Mouse (Mus musculus) layer of hippocampus, adult 8-10 months (tissue): ENCODE measurements around the gene Slc9a8. TPM values are rescaled to one million over a fixed set of nuclear protein-coding genes. Genes with fewer than 3 reads are reported as not detected.

ENCODE experiments used
- DNase-seq, 2 experiments: peaks; one replicate each; pipeline ENCODE4 v3.0.0; 2022; ENCODE audit warnings: low spot score in 2 of 2
- total RNA-seq, 4 experiments: library from RNA; stranded (reverse); gene quantifications; 2 replicates each; pipeline ENCODE4 v1.2.4; 2022

Slc9a8 gene
- total RNA-seq, 4 experiments from 2014 or later: 31.5 to 39.0 (median 35.7) TPM

DNA sequence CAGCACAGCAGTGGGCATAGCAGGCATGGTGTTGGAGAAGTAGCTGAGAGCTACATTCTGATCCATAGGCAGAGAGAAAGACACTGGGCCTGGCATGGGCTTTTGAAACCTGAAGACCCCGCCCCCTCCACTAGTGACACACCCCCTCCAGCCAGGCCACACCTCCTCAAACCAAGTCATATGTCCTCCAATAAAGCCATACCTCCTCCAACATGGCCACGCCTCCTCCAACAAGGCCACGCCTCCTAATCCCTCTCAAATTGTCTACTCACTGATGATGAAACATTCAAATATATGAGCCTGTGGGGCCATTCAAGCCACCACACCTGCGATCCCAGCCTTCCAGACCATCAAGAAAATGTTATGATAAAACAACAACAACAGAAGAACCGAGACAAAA is 7.1 kb upstream of the Slc9a8 start:
- no peak for DNase-seq

DNA sequence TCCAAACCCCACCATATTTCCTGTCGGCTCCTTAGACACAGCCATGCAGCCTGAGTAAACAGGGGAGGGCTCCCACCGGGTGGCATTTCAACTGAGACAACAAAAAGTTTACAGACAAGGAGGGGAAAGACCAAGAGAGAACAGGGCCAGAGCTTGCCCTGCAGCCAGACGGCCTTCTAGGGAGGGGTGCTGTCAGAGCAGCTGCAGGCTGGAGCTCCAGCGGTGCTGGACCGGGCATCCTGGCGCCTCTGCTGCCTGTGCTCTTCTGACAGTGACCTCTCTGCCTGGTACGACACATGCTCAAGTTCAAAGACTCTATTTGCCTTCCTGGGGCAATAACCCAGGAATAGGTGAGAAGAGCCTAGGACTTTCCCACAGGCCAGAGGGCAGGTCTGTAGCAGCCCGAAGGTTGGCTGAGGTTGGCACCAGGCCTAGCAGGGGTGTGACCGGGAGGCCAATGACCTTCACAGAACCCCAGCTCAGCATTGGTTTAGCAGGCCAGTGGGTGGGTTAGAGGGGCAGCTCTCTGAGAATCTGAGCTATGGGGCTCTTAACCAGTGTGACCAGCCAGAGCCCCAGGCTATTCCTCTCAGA is 5.4 kb upstream of the Slc9a8 start:
- no peak for DNase-seq

GRCm38 (mm10) chr2:167417048-167417447 is 4.5 kb upstream of the Slc9a8 start:
- no peak for DNase-seq

DNA sequence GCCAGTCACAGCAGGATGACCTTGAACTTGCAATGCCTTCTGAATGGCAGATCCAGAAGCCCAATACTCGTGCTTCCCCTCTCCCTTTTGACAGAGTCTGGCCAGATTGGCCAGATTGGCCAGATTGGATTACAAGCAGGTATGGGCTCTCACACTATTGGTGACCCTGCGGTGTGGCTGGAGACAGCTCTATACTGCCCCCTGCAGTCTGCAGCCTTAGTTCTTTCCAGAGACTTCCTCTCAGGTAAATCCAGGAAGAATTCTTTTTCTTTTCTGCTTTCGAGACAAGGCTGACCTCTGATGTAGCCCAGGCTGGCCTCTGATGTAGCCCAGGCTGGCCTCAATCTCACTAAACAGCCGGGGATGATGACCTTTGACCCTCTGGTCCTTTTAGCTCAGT is 3.8 kb upstream of the Slc9a8 start:
- peak in 1 of 2 experiments; percentile 73 for DNase-seq

- peak in 1 of 2 experiments; percentile 62 for DNase-seq
These were observed 2.3 kb upstream of the Slc9a8 start for GRCm38 (mm10) chr2:167419204-167419603.

DNA sequence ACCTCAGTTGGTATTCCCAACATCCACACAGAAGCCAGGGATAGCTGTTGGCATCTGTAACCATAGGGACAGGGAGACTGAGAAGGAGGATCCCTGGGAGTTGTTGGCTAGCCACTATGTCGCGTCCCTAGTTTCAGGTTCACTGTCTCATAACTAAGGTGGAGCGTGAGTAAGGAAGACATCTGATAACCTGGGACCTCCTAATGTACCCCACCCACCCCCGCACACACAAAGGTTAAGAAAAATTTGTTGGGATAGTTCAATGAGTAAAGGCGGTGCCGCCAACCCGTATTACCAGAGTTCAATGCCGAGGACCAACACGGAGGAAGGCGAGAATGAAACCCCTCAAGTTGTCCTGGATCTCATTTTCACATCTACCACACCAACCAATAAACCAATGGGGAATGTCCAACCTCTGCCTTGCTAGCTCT is 686 bp upstream of the Slc9a8 start:
- DNase-seq: no peak

DNA sequence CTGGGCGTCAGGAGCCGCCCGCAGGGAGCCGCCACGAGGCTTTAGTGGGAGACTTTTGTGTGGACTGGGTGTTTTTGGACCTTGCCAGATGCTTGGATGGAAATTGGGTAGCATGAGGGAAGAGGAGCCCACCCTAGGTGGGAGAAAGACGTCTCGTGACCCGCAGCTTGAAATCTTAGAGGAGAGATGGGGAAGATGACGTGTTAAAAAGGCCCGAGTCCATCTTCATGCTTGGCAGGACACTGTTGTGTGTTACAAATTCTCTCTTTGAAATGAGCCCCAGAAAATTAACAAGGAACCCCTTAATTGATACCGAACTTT is 598 bp downstream of the Slc9a8 start:
- DNase-seq: no peak

DNA sequence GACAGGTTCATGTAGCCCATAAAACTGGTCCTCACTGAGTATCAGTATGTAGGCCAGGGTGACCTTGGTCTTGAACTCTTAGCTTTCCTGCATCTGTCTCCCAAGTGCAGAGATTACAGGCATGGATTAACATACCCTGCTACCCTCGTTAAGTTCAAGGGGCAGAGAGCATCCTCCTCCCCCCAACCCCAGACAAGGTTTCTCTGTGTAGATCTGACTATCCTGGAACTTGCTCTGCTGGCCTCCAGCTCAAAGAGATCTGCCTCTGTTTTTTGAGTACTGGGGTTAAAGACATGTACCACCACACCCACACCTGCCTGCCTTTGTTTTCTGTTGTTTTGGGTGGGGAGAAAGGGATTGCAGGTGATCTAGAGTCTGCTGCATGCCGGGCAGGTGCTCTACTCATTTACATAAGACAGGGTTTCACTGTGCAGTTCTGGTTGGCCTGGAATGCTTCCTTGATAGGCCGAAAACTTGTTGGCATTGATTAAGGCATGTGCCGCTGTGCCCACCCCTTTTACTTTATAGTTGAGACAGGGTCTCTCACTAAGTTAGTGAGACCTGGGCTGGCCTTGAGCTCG is 1.6 kb downstream of the Slc9a8 start:
- DNase-seq: no peak

DNA sequence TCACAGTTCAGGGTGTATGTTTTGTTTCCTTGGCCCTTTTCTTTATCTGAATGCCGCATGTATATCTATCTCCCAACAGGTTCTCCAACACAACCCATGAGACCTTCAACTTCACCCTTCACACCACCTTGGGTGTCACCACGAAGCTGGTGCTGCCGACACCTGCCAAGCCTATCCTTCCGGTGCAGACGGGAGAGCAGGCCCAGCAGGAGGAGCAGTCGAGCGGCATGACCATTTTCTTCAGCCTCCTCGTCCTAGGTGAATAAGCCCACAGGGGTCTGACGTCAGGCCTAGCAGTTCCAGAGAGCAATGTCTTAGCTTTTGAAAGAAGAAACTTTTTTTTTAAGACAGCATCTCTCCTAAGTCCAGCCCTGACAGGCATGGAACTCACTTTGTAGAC is 2.5 kb downstream of the Slc9a8 start:
- DNase-seq: no peak

DNA sequence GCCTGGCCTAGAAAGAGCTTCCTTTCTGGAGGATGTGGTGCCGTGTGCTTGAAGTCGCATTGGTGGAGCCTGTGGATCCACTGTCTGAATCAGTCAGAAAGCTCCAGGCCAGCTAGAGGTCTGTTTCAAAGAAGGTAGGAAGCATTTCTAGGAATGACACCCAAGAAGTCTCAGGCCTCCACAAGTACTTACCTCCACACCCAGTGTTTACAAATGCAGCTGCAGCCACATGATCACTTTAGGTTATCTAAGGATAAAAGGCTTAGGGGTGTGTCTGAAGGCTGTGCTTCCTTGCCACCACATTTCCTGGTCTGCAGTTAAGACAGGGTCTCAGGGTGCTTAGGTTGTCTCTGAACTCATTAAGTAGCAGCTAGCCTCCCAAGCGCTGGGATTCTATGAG is 3.0 kb downstream of the Slc9a8 start:
- no peak for DNase-seq

DNA sequence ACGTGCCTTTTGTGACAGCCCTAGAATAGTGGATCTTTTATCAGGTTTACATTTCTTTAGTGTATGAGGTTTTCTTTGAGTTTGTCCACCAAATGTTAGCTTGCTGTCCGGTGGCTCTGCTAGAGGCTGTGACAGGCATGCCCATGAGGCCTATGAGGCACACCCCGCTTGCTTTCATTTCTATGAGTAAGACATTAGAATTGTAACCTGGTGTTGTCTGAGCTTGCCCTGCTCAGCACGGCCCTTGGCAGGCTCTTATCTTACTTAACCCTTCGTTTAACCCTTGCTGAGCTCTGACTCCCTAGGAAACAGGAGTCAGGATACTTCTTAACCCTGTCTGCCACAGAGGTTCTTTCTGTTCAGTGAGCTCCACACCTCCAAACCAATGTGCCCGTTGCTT is 3.9 kb downstream of the Slc9a8 start:
- no peak for DNase-seq

- DNase-seq: no peak
These were observed 8.1 kb downstream of the Slc9a8 start for GRCm38 (mm10) chr2:167429596-167429995.

GRCm38 (mm10) chr2:167430737-167431417 is 9.4 kb downstream of the Slc9a8 start:
- DNase-seq: no peak

- DNase-seq: no peak
These were observed 9.9 kb downstream of the Slc9a8 start for GRCm38 (mm10) chr2:167431418-167431776.

- no peak for DNase-seq
These were observed 13.1 kb downstream of the Slc9a8 start for GRCm38 (mm10) chr2:167434570-167434969.

DNA sequence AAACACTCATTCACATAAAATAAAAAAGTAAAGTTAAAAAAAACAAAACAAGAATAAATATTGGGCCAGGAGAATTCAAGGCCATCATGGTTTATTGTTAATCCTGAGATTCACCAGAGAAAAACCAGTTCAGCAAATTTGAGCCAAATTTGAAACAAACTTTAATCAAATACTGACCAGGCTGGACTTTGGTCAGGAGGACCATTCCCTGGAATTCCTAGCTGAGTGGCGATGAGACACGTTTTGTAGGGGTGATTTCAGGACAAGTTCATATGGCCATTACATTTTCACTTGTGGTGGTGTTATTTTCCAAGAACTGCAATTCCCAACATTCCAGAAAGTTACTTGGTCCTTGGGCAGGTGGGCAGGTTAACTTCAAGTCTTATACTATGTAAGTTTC is 14.1 kb downstream of the Slc9a8 start:
- no peak for DNase-seq

DNA sequence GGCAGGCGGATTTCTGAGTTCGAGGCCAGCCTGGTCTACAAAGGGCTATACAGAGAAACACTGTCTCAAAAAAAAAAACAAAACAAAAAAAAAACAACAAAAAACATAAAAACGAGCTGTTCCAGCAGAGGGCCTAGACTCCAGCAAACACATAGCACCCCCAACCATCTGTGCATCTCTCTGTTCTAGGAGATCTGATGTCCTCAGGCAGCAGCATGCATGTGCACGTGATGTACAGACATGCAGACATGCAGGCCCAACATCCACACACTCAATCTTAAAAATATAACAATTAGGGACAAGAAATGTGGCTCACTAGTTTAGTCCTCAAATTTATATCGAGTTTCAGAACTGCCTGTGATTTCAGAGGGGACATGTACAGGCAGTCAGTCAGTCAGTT is 14.9 kb downstream of the Slc9a8 start:
- DNase-seq: peak in 1 of 2 experiments; percentile 42

GRCm38 (mm10) chr2:167439422-167439821 is 17.9 kb downstream of the Slc9a8 start:
- DNase-seq: no peak

- DNase-seq: no peak
These were observed 22.1 kb downstream of the Slc9a8 start for GRCm38 (mm10) chr2:167443411-167444193.

DNA sequence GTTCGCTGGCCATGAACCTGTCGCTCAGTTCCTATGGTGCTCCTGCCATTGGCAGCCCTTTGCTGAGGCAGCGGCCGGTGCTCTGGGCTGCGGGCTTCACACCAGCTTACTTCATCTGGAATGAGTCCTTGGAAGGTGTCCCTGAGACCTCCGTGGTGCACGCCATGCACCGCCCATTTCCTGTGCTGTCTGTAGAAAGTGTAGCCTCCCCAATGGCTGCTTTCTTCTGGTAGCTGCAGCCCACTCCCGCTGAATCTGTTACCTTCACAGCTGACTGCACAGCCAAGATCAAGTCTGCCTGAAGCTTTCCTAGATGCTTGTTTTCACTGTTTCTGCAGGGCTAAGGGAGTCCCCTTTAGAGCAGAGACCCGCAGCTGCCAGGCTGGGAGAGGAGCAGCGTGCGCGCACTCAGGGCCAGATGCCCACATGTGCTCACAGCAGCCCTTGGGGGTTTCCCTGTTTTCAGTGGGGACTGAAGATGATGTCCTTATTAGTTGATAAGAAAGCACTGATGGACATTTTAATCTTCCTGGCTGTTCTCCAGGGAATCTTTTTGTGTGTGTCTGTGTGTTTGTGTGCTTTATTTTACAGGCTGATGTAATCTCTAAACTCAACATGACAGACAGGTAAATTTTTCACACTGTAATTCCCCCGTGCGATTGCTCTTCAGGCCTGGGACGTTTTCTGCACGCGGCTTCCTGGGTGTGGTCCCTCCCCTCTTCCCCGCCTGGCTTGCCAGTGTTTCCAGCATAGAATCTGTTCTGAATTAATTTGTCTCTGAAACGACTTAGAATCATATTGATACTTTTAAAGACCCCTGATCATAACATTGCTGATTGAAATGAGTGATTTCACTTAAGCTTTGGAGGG is 24.6 kb downstream of the Slc9a8 start:
- DNase-seq: no peak

- no peak for DNase-seq
These were observed 25.7 kb downstream of the Slc9a8 start for GRCm38 (mm10) chr2:167447207-167447606.
